Mouse (Mus musculus): ENCODE data around the gene Tacr2. TPM values are rescaled to one million over a fixed set of nuclear protein-coding genes. Genes with fewer than 3 reads are reported as not detected.

Tacr2 gene
- polyA plus RNA-seq, 1 experiment: not detected

DNA sequence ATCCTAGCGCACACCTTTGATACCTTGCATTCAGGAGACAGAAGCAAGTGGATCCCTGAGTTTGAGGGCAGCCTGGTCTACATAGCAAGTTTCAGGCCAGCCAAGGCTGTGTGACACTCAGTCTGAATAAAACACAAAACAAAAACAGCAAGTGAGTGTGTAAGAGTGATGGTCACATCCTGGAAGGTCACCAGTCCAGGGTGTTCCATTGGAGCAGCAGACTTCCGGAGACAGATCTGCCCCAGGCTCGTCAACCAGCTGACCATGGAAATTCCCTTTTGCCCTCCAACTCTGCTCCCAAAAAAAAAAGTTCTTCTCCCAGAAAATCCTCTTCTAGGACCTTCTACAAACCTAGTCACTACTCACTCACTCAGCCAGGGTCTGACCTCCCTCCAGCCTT, 20.4 kb upstream of the Tacr2 start:
- TF ChIP-seq TAL1 (IDR thresholded peaks at IDR 0.05; ENCODE audit: low read length) (no peak), GATA1 (IDR thresholded peaks at IDR 0.05; ENCODE audit: low read length) (no peak)
- no peaks in the 10 kb centered on the region for H3K9me3 ChIP-seq (ENCODE audit: control insufficient read depth, low read length)
- H3K4me3 ChIP-seq (replicated peaks): no peak overlapping the region
- peaks cover 83% of the 10 kb centered on the region for H3K4me1 ChIP-seq (ENCODE audit: control insufficient read depth)
- no peaks in the 10 kb centered on the region for H3K36me3 ChIP-seq (ENCODE audit: control insufficient read depth)
- H3K27me3 ChIP-seq (ENCODE audit: control insufficient read depth): peaks cover 4% of the 10 kb centered on the region

DNA sequence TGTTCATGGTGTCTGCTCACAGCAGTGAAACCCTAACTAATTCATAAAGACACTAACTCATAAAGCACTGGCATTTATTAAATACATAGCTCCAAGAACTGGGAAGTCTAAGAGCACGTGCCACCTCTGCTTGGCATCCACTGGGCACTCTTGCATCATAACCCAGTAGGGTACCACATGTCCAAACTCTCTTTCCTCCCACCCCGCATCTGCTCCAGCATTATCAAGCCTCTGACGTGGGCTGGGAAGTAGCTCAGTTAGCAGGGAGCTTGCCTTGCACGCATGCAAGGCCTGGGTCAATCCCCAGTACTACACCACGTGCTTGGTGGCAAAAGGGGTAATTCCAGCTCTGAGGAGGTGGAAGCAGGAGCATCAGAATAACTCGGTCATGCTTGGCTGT, 16.1 kb upstream of the Tacr2 start:
- Histone ChIP-seq H3K27me3 (ENCODE audit: control insufficient read depth) (no peaks in the 10 kb centered on the region), H3K4me1 (ENCODE audit: control insufficient read depth) (peaks cover 74% of the 10 kb centered on the region), H3K9me3 (ENCODE audit: control insufficient read depth, low read length) (no peaks in the 10 kb centered on the region), H3K4me3 (replicated peaks) (no peak overlapping the region), H3K36me3 (ENCODE audit: control insufficient read depth) (no peaks in the 10 kb centered on the region)
- TF ChIP-seq TAL1 (IDR thresholded peaks at IDR 0.05; ENCODE audit: low read length) (no peak), GATA1 (IDR thresholded peaks at IDR 0.05; ENCODE audit: low read length) (no peak)

GRCm38 (mm10) chr10:62237205-62237604, 15.0 kb upstream of the Tacr2 start:
- TF ChIP-seq GATA1 (IDR thresholded peaks at IDR 0.05; ENCODE audit: low read length): no peak
- peak; percentile 39; the same call in 1 of the 3 replicates for TF ChIP-seq TAL1 (IDR thresholded peaks at IDR 0.05; ENCODE audit: low read length)
- no peaks in the 10 kb centered on the region for H3K27me3 ChIP-seq (ENCODE audit: control insufficient read depth)
- no peaks in the 10 kb centered on the region for H3K9me3 ChIP-seq (ENCODE audit: control insufficient read depth, low read length)
- no peaks in the 10 kb centered on the region for H3K36me3 ChIP-seq (ENCODE audit: control insufficient read depth)
- no peak overlapping the region for H3K4me3 ChIP-seq (replicated peaks)
- peaks cover 67% of the 10 kb centered on the region for H3K4me1 ChIP-seq (ENCODE audit: control insufficient read depth)

DNA sequence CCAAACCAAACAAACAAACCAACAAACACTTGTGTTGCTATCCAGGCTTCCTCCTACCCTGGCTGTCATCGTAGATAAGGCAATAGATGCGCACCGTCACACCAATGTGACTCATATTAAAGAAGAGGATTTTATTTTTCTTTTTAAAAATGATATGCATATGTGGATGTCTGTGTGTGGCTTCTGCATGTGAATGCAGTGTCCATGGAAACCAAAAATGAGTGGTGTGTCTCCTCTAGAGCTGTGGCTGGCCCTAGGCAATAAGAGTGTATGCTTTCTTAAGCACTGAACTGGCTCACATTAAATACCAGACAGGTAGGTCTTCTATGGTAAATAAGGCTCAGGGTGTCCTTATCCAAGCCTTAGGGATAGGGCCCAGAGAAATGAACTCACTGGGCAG, 13.6 kb upstream of the Tacr2 start:
- Histone ChIP-seq H3K4me1 (ENCODE audit: control insufficient read depth) (peaks cover 64% of the 10 kb centered on the region), H3K27me3 (ENCODE audit: control insufficient read depth) (no peaks in the 10 kb centered on the region), H3K4me3 (replicated peaks) (no peak overlapping the region), H3K36me3 (ENCODE audit: control insufficient read depth) (no peaks in the 10 kb centered on the region), H3K9me3 (ENCODE audit: control insufficient read depth, low read length) (peaks cover under 1% of the 10 kb centered on the region)
- TF ChIP-seq TAL1 (IDR thresholded peaks at IDR 0.05; ENCODE audit: low read length) (no peak), GATA1 (IDR thresholded peaks at IDR 0.05; ENCODE audit: low read length) (no peak)

DNA sequence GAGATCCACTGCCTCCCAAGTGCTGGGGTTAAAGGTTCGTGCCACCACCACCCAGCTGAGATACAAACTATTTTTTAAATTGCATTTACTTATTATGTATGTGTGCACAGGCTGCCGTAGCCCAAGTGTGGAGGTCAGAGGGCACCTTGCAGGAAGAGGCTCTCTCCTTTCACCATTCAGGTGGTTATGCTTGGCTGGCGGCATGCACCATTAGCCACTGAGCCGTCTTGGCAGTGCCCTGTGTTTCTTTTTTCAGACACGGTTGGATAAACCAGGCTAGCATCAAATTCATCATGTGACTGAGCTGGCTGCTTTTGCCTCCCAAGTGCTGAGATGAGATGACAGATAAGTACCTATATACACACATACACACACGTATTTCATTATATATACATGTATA, 13.0 kb upstream of the Tacr2 start:
- Histone ChIP-seq H3K36me3 (ENCODE audit: control insufficient read depth) (no peaks in the 10 kb centered on the region), H3K4me3 (replicated peaks) (no peak overlapping the region), H3K27me3 (ENCODE audit: control insufficient read depth) (no peaks in the 10 kb centered on the region), H3K4me1 (ENCODE audit: control insufficient read depth) (peaks cover 66% of the 10 kb centered on the region), H3K9me3 (ENCODE audit: control insufficient read depth, low read length) (peaks cover 6% of the 10 kb centered on the region)
- TF ChIP-seq GATA1 (IDR thresholded peaks at IDR 0.05; ENCODE audit: low read length): no peak
- no peak for TF ChIP-seq TAL1 (IDR thresholded peaks at IDR 0.05; ENCODE audit: low read length)

DNA sequence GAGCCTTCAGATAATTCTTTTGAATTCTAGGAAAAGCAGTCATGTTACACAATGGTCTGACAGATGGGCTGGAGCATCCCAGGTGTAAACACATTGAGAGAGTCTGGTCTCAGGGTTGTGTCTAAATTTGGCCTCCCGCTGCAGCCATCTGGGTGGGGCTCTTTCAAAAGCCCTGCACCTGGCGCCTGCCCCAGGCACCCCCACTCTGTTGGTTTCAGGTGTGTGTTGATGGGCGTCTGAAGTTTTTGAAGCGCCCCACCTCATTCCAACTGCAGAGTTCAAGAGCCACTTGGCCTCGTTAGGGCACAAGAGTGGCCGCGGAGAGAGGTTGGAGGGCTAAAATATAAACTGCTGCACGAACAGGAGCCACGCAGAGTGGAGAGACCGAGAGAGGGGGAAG, 9.9 kb upstream of the Tacr2 start:
- Histone ChIP-seq H3K9me3 (ENCODE audit: control insufficient read depth, low read length) (peaks cover 8% of the 10 kb centered on the region), H3K27me3 (ENCODE audit: control insufficient read depth) (no peaks in the 10 kb centered on the region; the same call in 1 of the 2 replicates), H3K36me3 (ENCODE audit: control insufficient read depth) (no peaks in the 10 kb centered on the region), H3K4me1 (ENCODE audit: control insufficient read depth) (peaks cover 40% of the 10 kb centered on the region), H3K4me3 (replicated peaks) (no peak overlapping the region)
- TF ChIP-seq GATA1 (IDR thresholded peaks at IDR 0.05; ENCODE audit: low read length): no peak
- no peak for TF ChIP-seq TAL1 (IDR thresholded peaks at IDR 0.05; ENCODE audit: low read length)

GRCm38 (mm10) chr10:62242896-62243295, 9.3 kb upstream of the Tacr2 start:
- H3K27me3 ChIP-seq (ENCODE audit: control insufficient read depth): no peaks in the 10 kb centered on the region; the same call in 1 of the 2 replicates
- peaks cover 38% of the 10 kb centered on the region for H3K4me1 ChIP-seq (ENCODE audit: control insufficient read depth)
- TF ChIP-seq GATA1 (IDR thresholded peaks at IDR 0.05; ENCODE audit: low read length) (no peak), TAL1 (IDR thresholded peaks at IDR 0.05; ENCODE audit: low read length) (no peak)
- H3K4me3 ChIP-seq (replicated peaks): no peak overlapping the region
- peaks cover 8% of the 10 kb centered on the region for H3K9me3 ChIP-seq (ENCODE audit: control insufficient read depth, low read length)
- H3K36me3 ChIP-seq (ENCODE audit: control insufficient read depth): no peaks in the 10 kb centered on the region

GRCm38 (mm10) chr10:62244067-62244466, 8.2 kb upstream of the Tacr2 start:
- Histone ChIP-seq H3K27me3 (ENCODE audit: control insufficient read depth) (no peaks in the 10 kb centered on the region; the same call in 1 of the 2 replicates), H3K4me1 (ENCODE audit: control insufficient read depth) (peaks cover 27% of the 10 kb centered on the region), H3K36me3 (ENCODE audit: control insufficient read depth) (no peaks in the 10 kb centered on the region), H3K4me3 (replicated peaks) (no peak overlapping the region), H3K9me3 (ENCODE audit: control insufficient read depth, low read length) (peaks cover 8% of the 10 kb centered on the region)
- no peak for TF ChIP-seq TAL1 (IDR thresholded peaks at IDR 0.05; ENCODE audit: low read length)

DNA sequence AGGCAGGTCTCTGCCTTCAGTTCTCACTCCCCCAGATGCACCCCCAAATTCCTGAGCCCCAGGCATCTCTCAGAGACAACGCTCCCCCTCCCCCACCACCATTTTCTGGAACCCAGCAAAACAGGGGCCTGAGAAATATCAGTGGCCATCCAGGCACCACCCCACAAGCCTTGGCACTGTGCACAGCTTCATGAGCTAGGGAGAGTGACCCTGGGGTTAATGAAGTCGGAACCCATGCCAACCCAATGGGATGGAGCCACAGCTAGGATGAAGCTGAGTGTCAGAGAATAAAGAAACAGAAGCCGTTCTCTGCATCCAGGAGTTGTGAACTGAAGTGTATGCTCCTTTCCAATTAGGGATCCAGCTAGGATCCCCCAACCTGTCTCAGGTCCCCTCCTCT, 5.1 kb upstream of the Tacr2 start:
- Histone ChIP-seq H3K4me3 (replicated peaks) (no peak overlapping the region), H3K36me3 (ENCODE audit: control insufficient read depth) (no peaks in the 10 kb centered on the region), H3K27me3 (ENCODE audit: control insufficient read depth) (no peaks in the 10 kb centered on the region; the same call in none of the 2 replicates), H3K4me1 (ENCODE audit: control insufficient read depth) (peaks cover 17% of the 10 kb centered on the region), H3K9me3 (ENCODE audit: control insufficient read depth, low read length) (peaks cover 8% of the 10 kb centered on the region)
- TF ChIP-seq GATA1 (IDR thresholded peaks at IDR 0.05; ENCODE audit: low read length) (no peak), TAL1 (IDR thresholded peaks at IDR 0.05; ENCODE audit: low read length) (no peak)

GRCm38 (mm10) chr10:62247815-62248214, 4.4 kb upstream of the Tacr2 start:
- TF ChIP-seq TAL1 (IDR thresholded peaks at IDR 0.05; ENCODE audit: low read length) (no peak), GATA1 (IDR thresholded peaks at IDR 0.05; ENCODE audit: low read length) (no peak)
- H3K36me3 ChIP-seq (ENCODE audit: control insufficient read depth): no peaks in the 10 kb centered on the region
- peaks cover 8% of the 10 kb centered on the region for H3K9me3 ChIP-seq (ENCODE audit: control insufficient read depth, low read length)
- no peaks in the 10 kb centered on the region; the same call in none of the 2 replicates for H3K27me3 ChIP-seq (ENCODE audit: control insufficient read depth)
- peaks cover 14% of the 10 kb centered on the region for H3K4me1 ChIP-seq (ENCODE audit: control insufficient read depth)
- H3K4me3 ChIP-seq (replicated peaks): no peak overlapping the region
